Mouse (Mus musculus): ENCODE results near the gene Rilp.
A peak's percentile ranks its signal among the peaks of the same experiment; 100 is the strongest.

Rilp gene

DNA sequence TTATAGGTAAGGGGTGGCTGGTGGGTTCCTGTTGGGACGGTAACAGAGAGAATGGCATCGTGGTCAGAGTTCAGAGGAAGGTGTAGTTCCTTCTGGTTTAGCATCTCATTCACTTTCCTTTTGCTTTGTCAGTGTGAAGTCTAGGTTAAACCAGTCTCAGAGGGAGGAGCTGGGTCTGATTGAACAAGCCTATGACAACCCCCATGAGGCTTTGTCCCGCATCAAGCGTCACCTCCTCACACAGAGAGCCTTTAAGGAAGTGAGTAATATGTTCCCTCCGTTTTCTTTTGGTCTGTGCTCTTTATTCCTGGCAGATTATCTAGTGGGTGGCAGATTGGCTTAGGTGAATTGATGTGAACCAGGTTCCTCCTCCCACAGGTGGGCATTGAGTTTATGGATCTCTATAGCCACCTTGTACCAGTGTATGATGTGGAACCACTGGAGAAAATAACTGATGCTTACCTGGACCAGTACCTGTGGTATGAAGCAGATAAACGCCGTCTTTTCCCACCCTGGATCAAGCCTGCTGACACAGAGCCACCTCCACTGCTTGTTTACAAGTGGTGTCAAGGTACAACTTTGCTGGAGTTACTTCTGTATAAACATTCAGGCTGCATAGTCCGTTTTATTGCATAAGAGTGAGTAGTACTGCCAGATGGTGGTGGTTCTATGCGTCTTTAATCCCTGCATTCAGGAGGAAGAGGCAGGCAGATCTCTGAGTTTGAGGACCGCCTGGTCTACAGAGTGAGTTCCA, 15.4 kb upstream of the Rilp start:
- no peak for DNase-seq (ENCODE audit: low spot score)

DNA sequence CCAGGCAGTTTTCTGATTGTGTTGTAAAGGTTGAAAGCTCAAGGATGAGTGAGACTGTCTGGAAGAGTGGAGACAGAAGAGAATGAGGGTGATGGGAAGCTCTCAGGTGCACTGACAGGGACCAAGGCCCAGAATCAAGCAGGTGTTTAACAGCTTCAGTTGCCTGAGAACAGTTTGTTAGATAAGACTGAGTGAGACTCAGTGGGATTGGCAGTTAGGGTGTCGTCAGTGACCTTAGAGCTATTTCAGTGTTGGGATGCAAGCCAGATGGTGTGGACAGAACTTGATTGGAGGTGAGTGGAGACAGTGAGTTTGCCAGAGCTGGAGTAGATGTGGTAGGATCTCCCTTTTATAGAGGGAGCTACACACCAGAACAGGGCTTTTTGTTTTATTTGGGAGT, 11.8 kb upstream of the Rilp start:
- no peak for DNase-seq (ENCODE audit: low spot score)

DNA sequence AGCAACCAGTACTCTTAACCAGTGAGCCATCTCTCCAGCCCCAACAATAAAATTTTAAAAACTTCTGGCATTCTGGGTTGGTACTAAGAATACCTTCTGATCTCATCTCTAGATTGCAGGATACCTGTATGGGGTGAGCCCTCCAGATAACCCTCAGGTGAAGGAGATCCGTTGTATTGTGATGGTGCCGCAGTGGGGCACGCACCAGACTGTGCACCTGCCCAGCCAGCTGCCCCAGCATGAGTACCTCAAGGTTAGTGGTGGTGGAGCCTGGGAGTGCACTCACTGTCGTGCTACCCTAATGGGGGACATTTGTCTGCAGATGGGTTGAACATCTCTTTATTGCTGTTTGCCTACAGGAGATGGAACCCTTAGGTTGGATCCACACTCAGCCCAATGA, 1.7 kb upstream of the Rilp start:
- DNase-seq (ENCODE audit: low spot score): no peak

DNA sequence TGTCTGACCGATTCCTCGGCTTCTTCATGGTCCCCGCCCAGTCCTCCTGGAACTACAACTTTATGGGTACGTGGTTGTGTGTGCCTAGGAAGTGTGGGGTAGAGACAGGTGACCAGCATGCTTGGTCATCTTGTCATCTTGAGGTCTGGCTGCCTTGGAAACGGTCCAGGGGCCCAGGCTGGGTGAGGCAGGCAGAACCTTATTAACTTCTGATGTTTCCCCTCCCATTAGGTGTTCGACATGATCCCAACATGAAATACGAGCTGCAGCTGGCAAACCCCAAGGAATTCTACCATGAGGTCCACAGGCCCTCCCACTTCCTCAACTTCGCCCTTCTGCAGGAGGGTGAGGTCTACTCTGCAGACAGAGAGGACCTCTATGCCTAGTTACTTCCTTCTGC, 990 bp upstream of the Rilp start:
- no peak for DNase-seq (ENCODE audit: low spot score)

DNA sequence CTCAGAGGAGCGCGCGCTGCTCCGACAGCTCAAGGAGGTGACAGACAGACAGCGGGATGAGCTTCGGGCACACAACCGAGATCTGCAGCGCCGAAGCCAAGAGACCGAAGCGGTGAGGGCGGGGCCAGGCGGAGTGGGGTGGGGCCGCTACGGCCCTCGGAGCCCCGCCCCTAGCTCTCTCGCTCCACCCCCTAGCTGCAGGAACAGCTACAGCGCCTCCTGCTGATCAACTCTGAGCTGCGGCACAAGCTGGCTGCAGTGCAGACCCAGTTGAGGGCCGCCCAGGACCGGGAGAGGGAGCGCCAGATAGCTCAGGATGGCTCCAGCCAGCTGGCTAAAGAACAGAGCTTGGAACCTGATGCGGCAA, 716 bp downstream of the Rilp start:
- DNase-seq (ENCODE audit: low spot score): peak; percentile 84

DNA sequence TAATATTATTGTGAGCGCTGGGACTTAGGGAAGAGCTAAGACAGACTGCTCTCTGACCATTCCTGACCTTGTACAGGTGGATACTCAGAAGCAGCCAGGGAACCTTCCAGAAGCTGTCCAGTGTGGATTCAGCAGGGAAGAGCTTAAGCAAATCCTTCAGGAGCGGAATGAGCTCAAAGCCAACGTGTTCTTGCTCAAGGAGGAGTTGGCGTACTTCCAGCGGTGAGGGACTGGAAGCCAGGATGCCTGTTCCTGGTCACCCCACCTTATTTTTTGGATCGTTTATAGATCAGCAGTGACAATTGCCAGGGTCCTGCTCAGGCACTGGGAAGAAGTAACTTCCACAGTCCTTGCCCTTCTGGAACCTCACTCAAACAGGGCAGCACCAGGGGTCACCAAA, 1.3 kb downstream of the Rilp start:
- DNase-seq (ENCODE audit: low spot score): no peak

DNA sequence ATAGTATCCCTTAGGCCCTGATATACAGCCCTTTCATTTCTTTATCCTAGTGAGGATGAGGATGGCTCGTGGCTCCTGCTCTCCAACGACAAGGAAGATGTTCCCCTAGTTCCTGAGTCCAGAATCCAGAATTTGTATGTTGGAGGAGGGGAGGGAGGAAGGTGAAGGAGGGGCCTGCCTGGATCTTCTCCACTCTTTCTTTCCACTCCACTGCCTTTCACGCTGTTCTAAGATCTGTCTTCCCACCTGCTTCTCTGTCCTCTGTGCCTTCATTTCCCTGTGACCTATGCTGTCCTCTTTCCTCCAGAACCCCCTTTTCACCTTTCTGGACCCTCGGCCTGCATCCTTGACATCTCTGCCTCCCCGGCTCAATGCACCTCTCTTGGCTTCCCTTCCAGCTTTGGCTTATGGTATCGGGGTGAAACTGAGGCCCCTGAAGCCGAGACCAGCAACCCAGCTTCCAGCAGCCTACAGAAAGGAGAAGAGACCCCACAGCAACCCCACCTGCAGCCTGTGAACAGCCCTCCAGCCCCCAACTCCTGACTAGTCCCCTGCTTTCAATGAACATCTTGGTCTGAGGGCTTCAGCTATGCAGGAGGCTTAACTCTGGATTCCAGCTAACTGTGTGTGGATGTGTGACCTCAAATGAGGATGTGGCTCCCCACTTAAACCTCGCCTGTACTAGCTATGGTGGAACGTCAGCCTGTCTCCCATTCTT, 2.6 kb downstream of the Rilp start:
- DNase-seq (ENCODE audit: low spot score): no peak

DNA sequence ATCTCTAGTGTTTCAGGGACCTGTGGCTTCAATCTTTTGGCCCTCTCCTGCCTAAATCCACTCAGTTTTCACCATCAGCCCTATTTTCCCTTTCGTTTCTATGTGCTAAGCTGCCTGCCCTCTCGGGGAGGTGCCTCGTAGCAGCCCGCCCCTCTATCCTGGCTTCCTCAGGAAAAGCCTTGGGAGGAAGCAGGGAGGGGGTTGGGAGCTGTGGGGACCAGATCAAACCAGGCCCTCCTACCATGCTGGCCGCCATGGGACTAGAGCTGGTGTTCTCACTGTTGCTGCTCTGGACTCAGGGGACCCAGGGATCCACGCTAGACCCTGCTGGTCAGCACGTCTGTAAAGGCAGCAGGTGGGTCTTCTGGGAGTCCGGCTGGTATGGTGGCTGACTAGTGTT, 3.4 kb downstream of the Rilp start, which contains the start of gene Scarf1:
Gene Scarf1, plus strand, starts transcription at position 205 of the 400 bp plus-strand sequence.
- DNase-seq (ENCODE audit: low spot score): no peak

DNA sequence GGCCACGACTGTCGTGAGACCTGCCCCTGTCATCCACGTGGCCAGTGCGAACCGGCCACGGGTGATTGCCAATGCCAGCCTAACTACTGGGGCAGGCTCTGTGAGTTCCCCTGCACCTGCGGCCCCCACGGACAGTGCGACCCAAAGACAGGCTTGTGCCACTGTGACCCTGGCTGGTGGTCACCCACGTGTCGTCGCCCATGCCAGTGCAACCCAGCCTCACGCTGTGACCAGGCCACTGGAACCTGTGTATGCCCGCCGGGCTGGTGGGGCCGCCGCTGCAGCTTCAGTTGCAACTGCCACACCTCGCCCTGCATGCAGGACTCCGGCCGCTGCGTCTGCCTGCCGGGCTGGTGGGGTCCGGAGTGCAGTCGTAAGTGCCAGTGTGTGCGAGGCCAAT, 5.3 kb downstream of the Rilp start:
- DNase-seq (ENCODE audit: low spot score): no peak

DNA sequence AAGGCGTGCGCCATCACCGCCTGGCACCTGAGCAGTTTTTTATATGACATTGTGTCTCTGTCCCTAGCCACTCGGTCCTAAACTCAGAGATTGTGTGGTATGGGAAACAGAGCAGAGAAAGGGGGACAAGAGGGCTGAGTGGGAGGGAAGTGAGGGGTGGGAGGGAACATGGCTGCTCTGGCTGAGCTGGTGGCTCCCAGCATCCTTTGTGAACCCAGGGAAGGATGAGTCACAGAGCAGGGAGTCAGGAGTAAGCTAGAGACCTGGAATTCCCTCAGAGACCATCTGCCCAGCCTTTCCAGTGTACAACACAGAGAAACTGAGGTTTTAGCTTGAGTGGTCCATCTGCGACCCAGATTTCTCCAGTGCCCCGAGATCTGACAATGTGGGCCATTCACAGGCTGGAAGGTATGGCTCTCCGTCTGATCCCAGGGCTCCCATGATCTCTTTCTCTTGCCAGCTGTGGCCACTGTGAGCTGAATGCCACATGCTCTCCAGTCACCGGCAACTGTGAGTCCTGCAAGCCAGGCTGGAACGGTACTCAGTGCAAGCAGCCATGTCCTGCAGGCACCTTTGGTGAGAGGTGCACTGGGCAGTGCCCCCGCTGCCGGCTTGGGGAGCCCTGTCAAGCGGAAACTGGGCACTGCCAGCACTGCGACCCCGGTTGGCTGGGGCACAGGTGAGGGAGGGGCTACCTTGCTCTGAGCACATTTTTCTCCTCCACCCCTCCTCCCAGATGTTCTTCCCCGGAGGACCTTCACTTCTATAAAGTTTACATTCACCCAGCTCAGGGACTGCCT, 10.1 kb downstream of the Rilp start:
- DNase-seq (ENCODE audit: low spot score): no peak

DNA sequence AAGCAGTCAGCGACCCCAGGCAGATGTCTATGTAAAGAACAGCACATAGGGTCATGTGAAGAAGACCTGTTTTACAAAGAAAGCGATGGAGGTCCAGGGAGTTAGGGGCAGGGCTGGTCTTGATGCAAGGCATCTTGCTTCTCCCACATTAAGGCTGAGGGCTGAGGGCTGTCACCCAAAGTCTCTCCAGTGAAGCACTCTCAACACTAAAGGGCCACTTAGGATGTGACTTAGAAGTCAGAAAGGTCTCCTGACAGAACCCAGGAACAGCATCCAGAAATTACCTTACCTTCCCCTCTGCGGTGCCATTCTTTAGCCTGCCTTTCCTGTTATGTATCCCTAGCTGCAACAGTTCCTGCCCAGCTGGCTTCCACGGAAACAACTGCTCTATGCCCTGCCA, 11.7 kb downstream of the Rilp start:
- DNase-seq (ENCODE audit: low spot score): no peak

DNA sequence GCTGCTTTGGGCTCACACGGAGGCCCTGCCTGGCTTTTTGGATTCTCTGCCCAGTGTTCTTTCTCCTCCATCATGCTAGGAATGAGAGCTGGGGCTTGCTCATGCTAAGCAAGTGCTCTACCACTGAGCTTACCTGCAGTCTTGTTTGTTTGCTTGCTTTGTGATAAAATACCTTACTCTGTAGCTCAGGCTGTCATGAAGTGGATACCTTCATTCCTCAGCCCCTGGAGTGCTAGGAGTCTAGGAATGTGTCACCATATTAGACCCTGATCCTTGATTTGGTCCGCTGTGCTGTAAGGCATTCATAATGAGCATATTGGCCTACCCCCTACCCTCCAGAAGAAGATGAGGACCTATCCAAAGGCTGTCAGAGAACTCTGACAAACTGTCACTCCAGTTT, 12.9 kb downstream of the Rilp start:
- no peak for DNase-seq (ENCODE audit: low spot score)

DNA sequence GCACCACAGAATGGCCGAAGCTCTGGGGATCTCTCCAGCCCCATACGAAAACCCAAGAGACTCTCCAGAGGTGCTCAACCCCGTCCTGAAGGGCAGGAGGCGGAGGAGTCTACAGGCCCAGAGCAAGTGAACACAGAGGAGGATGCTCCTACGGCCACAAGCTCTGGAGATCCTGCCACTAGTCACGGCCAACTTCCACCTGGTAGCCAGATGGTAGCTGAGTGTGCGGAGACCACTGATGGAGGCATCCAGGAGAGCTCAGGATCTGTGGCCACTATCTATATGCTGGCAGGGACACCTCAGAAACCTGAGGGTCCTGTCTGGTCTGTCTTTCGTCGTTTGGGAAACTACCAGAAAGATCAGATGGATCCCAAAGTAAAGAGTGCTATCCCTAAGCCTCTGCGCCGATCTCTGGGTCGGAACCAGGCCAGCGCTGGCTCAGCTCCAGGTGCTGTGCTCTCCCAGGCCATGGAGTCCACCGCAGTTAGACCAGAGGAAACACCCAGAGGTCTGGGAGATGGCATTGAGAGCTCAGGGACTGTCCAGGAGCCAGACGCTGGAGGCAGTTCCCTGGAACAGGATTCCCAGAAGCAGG, 15.7 kb downstream of the Rilp start:
- no peak for DNase-seq (ENCODE audit: low spot score)

DNA sequence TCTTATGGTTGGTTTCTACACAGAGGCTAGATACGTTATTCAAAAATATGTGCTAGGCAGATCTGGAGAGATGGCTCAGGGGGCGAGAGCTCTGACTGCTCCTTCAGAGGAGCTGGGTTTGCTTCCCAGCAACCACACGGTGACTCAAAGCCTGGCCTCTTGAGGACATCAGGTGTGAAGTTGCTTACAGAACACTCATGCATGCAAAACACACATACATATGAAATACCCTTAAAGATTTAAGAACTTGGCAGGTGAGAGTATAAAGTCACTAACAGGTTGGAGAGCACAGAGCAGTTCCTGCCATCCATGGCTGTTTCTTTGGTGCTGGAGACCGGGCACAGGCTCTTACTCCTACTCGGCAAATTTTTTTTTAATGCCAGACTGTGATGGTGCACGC, 17.0 kb downstream of the Rilp start:
- DNase-seq (ENCODE audit: low spot score): no peak

DNA sequence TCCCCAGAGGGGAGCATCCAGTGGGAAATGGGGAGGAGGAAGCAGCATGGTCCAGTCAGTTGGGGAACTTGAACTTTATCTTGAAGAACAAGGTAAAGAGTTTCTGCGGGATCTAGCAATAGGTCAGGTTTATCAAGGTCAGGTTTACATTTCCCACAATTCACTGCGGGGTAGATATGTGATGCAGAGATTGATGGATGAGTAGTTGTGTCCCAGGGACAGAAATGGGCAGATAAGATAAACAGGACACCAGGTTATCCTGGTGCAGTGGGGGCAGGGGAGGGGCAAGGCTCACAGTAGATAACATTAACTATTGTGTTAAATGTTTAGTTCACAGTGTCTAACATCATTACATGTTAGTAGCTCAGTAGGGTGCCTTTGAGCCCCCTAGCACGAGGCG, 19.9 kb downstream of the Rilp start:
- DNase-seq (ENCODE audit: low spot score): no peak

DNA sequence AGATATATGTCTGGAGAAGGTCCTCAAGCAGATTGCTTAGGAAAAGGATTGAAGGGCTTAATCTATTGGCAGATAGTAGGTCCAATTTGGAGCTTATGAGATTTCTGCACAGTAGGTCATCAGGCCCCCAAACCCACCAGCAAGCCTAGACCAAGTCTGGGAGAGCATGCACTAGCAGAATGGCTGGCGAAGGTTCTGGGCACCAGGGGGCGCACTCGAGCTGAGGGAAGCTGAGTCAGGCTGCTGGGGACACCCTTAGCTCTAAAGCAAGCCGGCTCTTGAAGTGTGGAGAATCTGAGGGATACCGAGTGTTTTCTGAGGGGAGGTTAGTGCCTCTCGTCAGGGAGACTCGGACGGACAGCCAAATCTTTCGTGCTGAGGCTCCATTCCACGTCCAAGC, 20.4 kb downstream of the Rilp start:
- peak; percentile 93 for DNase-seq (ENCODE audit: low spot score)

DNA sequence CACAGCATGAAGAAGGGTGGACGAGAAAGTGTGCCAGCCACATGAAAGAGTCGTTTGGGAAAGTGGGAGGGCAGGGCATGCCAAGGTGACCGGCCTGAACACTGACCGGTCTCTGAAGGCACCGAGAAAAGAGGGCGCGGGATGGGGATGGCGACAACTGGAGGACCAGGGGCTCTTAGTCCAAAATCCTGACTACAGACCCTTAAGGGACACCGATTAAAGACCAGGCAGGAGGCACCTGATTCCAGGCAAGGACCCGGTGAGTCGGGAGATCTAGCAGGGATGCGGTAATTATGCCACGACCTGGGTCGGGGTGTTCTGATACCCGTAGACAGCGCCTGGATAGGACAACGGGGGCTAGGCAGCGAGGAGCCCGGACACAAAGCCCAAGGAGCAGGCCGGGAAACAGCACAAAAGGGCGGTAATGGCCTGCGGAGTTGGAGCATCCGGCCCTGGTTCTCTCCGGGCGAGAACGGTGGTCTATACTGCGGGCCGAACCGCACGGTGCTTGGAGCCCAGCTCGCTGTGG, 21.0 kb downstream of the Rilp start:
- DNase-seq (ENCODE audit: low spot score): no peak

DNA sequence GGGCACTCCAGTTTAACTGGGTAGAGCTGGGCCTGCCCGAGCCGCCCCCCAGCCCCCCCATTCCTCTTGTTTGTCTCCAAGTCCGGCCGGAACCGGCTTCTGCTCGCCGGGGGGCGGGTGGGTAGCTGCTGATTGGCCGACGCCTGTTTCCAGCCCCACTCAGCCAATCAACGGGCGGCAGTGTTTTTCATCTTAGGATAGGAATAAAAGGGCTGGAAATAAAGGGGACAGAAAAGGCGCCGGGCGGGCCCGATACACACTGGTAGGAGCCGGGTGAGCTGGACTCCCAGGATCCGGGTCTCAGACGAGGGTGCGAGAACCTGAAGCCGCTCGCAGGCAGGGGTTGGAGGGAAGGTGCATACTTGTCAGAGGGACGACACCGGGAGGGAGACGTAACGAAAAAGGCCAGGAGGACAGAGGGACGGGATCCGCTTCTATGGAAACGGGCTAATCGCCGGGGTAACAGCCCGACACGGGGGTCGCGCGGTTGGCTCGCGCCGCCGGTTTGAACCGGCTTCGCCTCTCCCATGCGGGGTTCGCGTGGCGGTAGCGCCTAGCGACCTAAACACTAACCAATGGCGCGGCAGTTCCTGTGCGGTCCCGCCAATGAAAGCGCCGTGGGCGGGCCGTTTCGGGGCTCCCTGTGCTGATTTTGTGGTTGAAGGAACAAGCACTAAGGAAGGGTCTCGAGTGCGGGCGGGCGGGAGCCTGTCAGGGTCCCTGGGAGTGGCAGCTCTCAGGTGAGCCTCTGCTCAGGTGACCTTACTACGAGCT, 21.8 kb downstream of the Rilp start, which contains the start of gene Slc43a2:
Gene Slc43a2, plus strand, starts transcription at position 226 of the 774 bp plus-strand sequence.
- peak; percentile 80 for DNase-seq (ENCODE audit: low spot score)

DNA sequence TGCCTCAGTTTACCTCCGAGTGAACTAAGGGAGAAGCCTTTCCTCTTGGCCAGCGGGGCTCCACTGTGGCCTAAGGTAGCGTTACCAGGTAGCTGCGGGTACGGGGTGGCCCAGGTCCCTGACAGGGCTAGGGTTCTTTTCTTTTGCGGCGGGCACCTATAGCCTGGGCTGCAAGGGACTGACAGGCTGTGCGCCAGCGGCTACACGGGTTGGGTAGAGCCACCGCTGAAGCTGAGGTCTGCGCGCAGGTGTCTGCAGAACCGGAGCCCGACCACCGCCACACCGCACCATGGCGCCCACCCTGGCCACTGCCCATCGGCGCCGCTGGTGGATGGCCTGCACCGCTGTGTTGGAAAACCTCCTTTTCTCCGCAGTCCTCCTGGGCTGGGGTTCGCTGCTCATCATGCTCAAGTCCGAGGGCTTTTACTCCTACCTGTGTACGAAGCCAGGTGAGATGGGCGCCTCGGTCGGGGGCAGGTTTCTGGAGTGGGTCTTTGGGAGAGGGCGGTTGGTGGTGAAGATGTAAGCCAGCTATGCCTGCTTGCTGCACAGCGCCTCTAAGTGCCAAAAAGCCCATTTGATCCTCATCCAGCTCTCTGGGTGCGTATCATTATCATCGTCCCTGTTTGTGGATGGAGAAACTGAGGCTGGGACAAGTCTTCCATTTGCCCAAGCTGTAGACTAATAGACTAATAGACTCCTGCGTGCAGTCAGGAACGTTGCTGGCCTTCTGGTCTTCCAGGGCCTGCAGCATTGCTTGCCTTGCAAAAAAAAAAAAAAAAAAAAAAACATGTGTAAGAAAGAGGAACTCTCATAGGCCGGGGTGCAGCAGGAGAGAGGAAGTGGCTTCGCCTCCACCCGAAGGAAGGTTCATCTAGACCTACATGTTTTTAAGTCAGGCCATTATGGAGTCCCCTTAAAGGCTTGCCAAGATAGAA, 22.7 kb downstream of the Rilp start:
- no peak for DNase-seq (ENCODE audit: low spot score)

DNA sequence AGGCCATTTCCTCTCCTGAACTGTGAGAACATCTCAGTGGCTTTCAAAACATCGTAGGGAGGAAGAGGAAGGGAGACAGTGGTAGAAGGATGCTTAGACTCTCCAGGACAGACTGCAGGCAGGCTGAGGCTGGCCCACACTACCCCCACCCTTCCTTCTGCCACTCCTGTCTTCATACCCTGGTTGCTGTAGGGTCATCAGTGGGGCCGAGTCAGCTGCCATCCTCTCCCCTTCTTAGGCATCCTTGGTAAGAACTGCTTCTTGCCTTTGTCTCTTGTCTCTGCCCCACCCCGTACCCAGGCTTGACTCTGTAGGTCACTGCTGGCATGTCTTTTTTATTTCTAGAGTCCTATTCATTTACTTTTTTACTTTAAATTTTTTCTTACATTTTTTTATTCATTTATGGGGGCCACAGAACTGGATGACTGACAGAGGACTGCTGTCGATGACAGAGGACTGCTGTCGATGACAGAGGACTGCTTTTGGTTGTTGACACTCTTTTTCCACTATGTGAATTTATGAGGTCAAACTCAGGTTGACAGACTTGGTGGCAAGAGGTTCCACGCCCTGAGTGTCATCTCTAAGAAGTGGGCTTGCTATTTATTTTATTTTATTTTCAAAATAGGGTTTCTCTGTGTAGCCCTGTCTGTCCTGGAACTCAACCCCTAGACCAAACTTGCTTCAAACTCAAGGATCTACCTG, 23.6 kb downstream of the Rilp start:
- DNase-seq (ENCODE audit: low spot score): no peak

Measured in spleen, adult 12 weeks (tissue).